Mouse (Mus musculus): ENCODE measurements around the gene Tmem115. TPM values are rescaled to one million over a fixed set of nuclear protein-coding genes. Genes with fewer than 3 reads are reported as not detected.

Tmem115 gene
- polyA plus RNA-seq, 1 experiment from 2014 or later: 46.2 TPM

- 16% methylated on average over 16 of the region's 16 CpGs for WGBS
- H3K9ac ChIP-seq: peak within 1 kb of the TSS; percentile 72
- peaks cover 30% of the 10 kb centered on the region for H3K36me3 ChIP-seq
- peak within 1 kb of the TSS; percentile 47 for H3K4me3 ChIP-seq
- ATAC-seq (ENCODE audit: insufficient number of reproducible peaks, insufficient read depth, low FRiP score, low TSS enrichment, low read depth): peak; percentile 66
- H3K27ac ChIP-seq: peak within 1 kb of the TSS; percentile 83
- H3K9me3 ChIP-seq: no peaks in the 10 kb centered on the region
- peak within 1 kb of the TSS; percentile 64 for H3K4me2 ChIP-seq
- H3K4me1 ChIP-seq: peaks cover 55% of the 10 kb centered on the region
- no peaks in the 10 kb centered on the region for H3K27me3 ChIP-seq
These were observed 42.8 kb downstream of the Tmem115 start, which contains the start of gene Hyal1 for GRCm38 (mm10) chr9:107576357-107577107. Gene Hyal1 (plus strand): TSS chr9:107576927.

GRCm38 (mm10) chr9:107577871-107578270 lies 44.1 kb downstream of the Tmem115 start:
- H3K36me3 ChIP-seq: peaks cover 22% of the 10 kb centered on the region
- H3K27me3 ChIP-seq: no peaks in the 10 kb centered on the region
- H3K9me3 ChIP-seq: no peaks in the 10 kb centered on the region
- H3K27ac ChIP-seq: no peak overlapping the region
- peaks cover 54% of the 10 kb centered on the region for H3K4me1 ChIP-seq
- no peak for ATAC-seq (ENCODE audit: insufficient number of reproducible peaks, insufficient read depth, low FRiP score, low TSS enrichment, low read depth)
- no peak overlapping the region for H3K9ac ChIP-seq
- H3K4me3 ChIP-seq: no peak overlapping the region
- H3K4me2 ChIP-seq: peak overlapping the region; percentile 64
- 89% methylated on average over 10 of the region's 10 CpGs for WGBS

GRCm38 (mm10) chr9:107578587-107578986 lies 44.8 kb downstream of the Tmem115 start, which contains the start of gene Naa80:
Gene Naa80 (plus strand): TSS chr9:107578887.
- ATAC-seq (ENCODE audit: insufficient number of reproducible peaks, insufficient read depth, low FRiP score, low TSS enrichment, low read depth): no peak
- Histone ChIP-seq H3K36me3 (peaks cover 22% of the 10 kb centered on the region), H3K4me3 (0 out of 2 replicates have a peak within 1 kb of the TSS, but pooled peaks have one; percentile 6), H3K4me2 (peak within 1 kb of the TSS; percentile 93), H3K27ac (peak within 1 kb of the TSS; percentile 96; the same call in 1 of the 2 replicates), H3K27me3 (no peaks in the 10 kb centered on the region), H3K4me1 (peaks cover 54% of the 10 kb centered on the region), H3K9ac (peak within 1 kb of the TSS; percentile 83), H3K9me3 (no peaks in the 10 kb centered on the region)
- 76% methylated on average over 3 of the region's 3 CpGs for WGBS

- 95% methylated on average over 14 of the region's 14 CpGs for WGBS
- H3K4me1 ChIP-seq: peaks cover 54% of the 10 kb centered on the region
- ATAC-seq (ENCODE audit: insufficient number of reproducible peaks, insufficient read depth, low FRiP score, low TSS enrichment, low read depth): no peak
These were observed 45.5 kb downstream of the Tmem115 start for GRCm38 (mm10) chr9:107579023-107579900.

GRCm38 (mm10) chr9:107580501-107581317 lies 47.0 kb downstream of the Tmem115 start, which contains the start of gene Hyal3:
Gene Hyal3 (plus strand): TSS chr9:107580818.
- no peaks in the 10 kb centered on the region for H3K9me3 ChIP-seq
- peak; percentile 61 for ATAC-seq (ENCODE audit: insufficient number of reproducible peaks, insufficient read depth, low FRiP score, low TSS enrichment, low read depth)
- peak within 1 kb of the TSS; percentile 93 for H3K4me2 ChIP-seq
- H3K9ac ChIP-seq: peak within 1 kb of the TSS; percentile 83
- H3K27ac ChIP-seq: peak within 1 kb of the TSS; percentile 96
- peaks cover 54% of the 10 kb centered on the region for H3K4me1 ChIP-seq
- H3K27me3 ChIP-seq: no peaks in the 10 kb centered on the region
- H3K36me3 ChIP-seq: peaks cover 20% of the 10 kb centered on the region
- peak within 1 kb of the TSS; percentile 59 for H3K4me3 ChIP-seq
- under 1% methylated on average over 32 of the region's 32 CpGs for WGBS

More at GRCm38 (mm10) chr9:107579023-107579900, 45.5 kb downstream of the Tmem115 start:
- Histone ChIP-seq H3K4me2 (peak overlapping the region; percentile 93), H3K9me3 (no peaks in the 10 kb centered on the region), H3K27me3 (no peaks in the 10 kb centered on the region), H3K4me3 (0 out of 2 replicates have a peak overlapping the region, but pooled peaks have one; percentile 6), H3K9ac (peak overlapping the region; percentile 83), H3K36me3 (peaks cover 25% of the 10 kb centered on the region), H3K27ac (peak overlapping the region; percentile 96; the same call in 1 of the 2 replicates)

GRCm38 (mm10) chr9:107581584-107581983 lies 47.8 kb downstream of the Tmem115 start:
- peak overlapping the region; percentile 83 for H3K9ac ChIP-seq
- H3K36me3 ChIP-seq: peaks cover 20% of the 10 kb centered on the region
- peak overlapping the region; percentile 93 for H3K4me2 ChIP-seq
- H3K4me1 ChIP-seq: peaks cover 46% of the 10 kb centered on the region
- H3K9me3 ChIP-seq: no peaks in the 10 kb centered on the region
- peak overlapping the region; percentile 59 for H3K4me3 ChIP-seq
- H3K27ac ChIP-seq: peak overlapping the region; percentile 96
- no peak for ATAC-seq (ENCODE audit: insufficient number of reproducible peaks, insufficient read depth, low FRiP score, low TSS enrichment, low read depth)
- no peaks in the 10 kb centered on the region for H3K27me3 ChIP-seq
- WGBS: 72% methylated on average over 4 of the region's 4 CpGs

- Histone ChIP-seq H3K9ac (0 out of 2 replicates have a peak overlapping the region, but pooled peaks have one; percentile 83), H3K4me1 (peaks cover 36% of the 10 kb centered on the region), H3K4me2 (peak overlapping the region; percentile 93; the same call in 1 of the 2 replicates), H3K4me3 (no peak overlapping the region), H3K9me3 (no peaks in the 10 kb centered on the region), H3K36me3 (peaks cover 20% of the 10 kb centered on the region), H3K27ac (no peak overlapping the region), H3K27me3 (no peaks in the 10 kb centered on the region)
- no peak for ATAC-seq (ENCODE audit: insufficient number of reproducible peaks, insufficient read depth, low FRiP score, low TSS enrichment, low read depth)
- 86% methylated on average over 7 of the region's 7 CpGs for WGBS
These were observed 48.8 kb downstream of the Tmem115 start for GRCm38 (mm10) chr9:107582509-107583062.

- WGBS: 93% methylated on average over 14 of the region's 14 CpGs
- H3K4me1 ChIP-seq: peaks cover 32% of the 10 kb centered on the region
These were observed 49.4 kb downstream of the Tmem115 start for GRCm38 (mm10) chr9:107583174-107583573.

GRCm38 (mm10) chr9:107586504-107586903 lies 52.8 kb downstream of the Tmem115 start:
- no peak overlapping the region for H3K4me3 ChIP-seq
- no peaks in the 10 kb centered on the region for H3K27me3 ChIP-seq
- H3K9me3 ChIP-seq: no peaks in the 10 kb centered on the region
- peaks cover 19% of the 10 kb centered on the region for H3K4me1 ChIP-seq
- WGBS: 92% methylated on average over 5 of the region's 5 CpGs
- H3K9ac ChIP-seq: no peak overlapping the region
- H3K36me3 ChIP-seq: peaks cover 39% of the 10 kb centered on the region
- H3K27ac ChIP-seq: no peak overlapping the region
- ATAC-seq (ENCODE audit: insufficient number of reproducible peaks, insufficient read depth, low FRiP score, low TSS enrichment, low read depth): no peak
- H3K4me2 ChIP-seq: no peak overlapping the region

More at GRCm38 (mm10) chr9:107583174-107583573, 49.4 kb downstream of the Tmem115 start:
- peaks cover 20% of the 10 kb centered on the region for H3K36me3 ChIP-seq
- no peak overlapping the region for H3K4me2 ChIP-seq
- H3K9me3 ChIP-seq: no peaks in the 10 kb centered on the region
- no peak overlapping the region for H3K27ac ChIP-seq
- H3K4me3 ChIP-seq: no peak overlapping the region
- H3K9ac ChIP-seq: no peak overlapping the region
- H3K27me3 ChIP-seq: no peaks in the 10 kb centered on the region
- ATAC-seq (ENCODE audit: insufficient number of reproducible peaks, insufficient read depth, low FRiP score, low TSS enrichment, low read depth): no peak

- peak within 1 kb of the TSS; percentile 72 for H3K4me3 ChIP-seq
- no peaks in the 10 kb centered on the region for H3K27me3 ChIP-seq
- peak within 1 kb of the TSS; percentile 70 for H3K4me2 ChIP-seq
- H3K4me1 ChIP-seq: peaks cover 12% of the 10 kb centered on the region
- H3K36me3 ChIP-seq: peaks cover 46% of the 10 kb centered on the region
- peak within 1 kb of the TSS; percentile 73 for H3K9ac ChIP-seq
- H3K9me3 ChIP-seq: no peaks in the 10 kb centered on the region
- WGBS: 13% methylated on average over 46 of the region's 46 CpGs
- ATAC-seq (ENCODE audit: insufficient number of reproducible peaks, insufficient read depth, low FRiP score, low TSS enrichment, low read depth): peak; percentile 93
- peak within 1 kb of the TSS; percentile 7; the same call in 1 of the 2 replicates for H3K27ac ChIP-seq
These were observed 53.5 kb downstream of the Tmem115 start, which contains the start of gene Ifrd2 for GRCm38 (mm10) chr9:107586974-107587832. Gene Ifrd2 (plus strand): TSS chr9:107587642.
